Mouse (Mus musculus) ES-E14 (cell line): ENCODE results near the gene Rpl6.

Experiments used
- CHD2 ChIP-seq: IDR thresholded peaks from 2 replicates; pipeline ENCODE4 v1.6.1; 2014; ENCODE audit warnings: mild to moderate bottlenecking, low read depth, low read length, inconsistent platforms
- HCFC1 ChIP-seq: IDR thresholded peaks from 2 replicates; pipeline ENCODE4 v1.6.1; 2012; ENCODE audit warnings: low read length, inconsistent platforms, borderline replicate concordance; ENCODE audit not compliant: insufficient read depth
- MAFK ChIP-seq: IDR thresholded peaks from 2 replicates; pipeline ENCODE4 v1.6.1; 2014; ENCODE audit warnings: mild to moderate bottlenecking, low read depth, low read length, inconsistent platforms; ENCODE audit not compliant: insufficient read depth

DNA sequence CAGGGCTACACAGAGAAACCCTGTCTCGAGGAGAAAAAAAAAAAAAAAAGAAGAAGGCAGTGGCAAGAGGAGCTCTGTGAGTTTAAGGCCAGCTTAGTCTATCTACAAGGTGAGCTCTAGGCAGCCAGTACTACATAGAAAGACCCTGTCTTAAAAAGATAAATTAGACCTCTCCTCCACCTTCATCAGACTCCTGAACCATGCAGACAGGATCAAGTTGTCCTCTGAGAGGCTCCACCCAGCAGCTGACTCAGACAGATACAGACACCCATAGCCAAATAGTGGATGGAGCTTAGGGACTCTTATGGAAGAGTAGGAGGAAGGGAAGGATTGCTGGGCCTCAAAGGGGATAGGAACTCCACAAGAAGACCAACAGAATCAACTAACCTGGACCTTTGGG is 10.1 kb upstream of the Rpl6 start:
- TF ChIP-seq MAFK (no peak), CHD2 (no peak), HCFC1 (no peak)
